Mouse (Mus musculus) heart, adult 2 months (tissue): ENCODE results near the gene Lyrm2. TPM values are rescaled to one million over a fixed set of nuclear protein-coding genes. Genes with fewer than 3 reads are reported as not detected.

Experiments
- DNase-seq, 2 experiments: peaks; one replicate each; pipeline ENCODE4 v3.0.0; 2021
- H3K27ac ChIP-seq: fragments of 200-600 bp; 2 replicates; pipeline ENCODE4 v1.8.1; 2022
- H3K27me3 ChIP-seq: fragments of 200-500 bp; 2 replicates; pipeline ENCODE4 v1.6.1; 2012; ENCODE audit warnings: mild to moderate bottlenecking, low read length, inconsistent platforms, mixed read lengths; ENCODE audit not compliant: control insufficient read depth, insufficient read depth
- H3K36me3 ChIP-seq: fragments of 200-500 bp; 2 replicates; pipeline ENCODE4 v1.6.1; 2012; ENCODE audit warnings: low read length, inconsistent platforms; ENCODE audit not compliant: control insufficient read depth, insufficient read depth
- H3K4me1 ChIP-seq: fragments of 200-500 bp; 2 replicates; pipeline ENCODE4 v1.6.1; 2011; ENCODE audit warnings: low read length; ENCODE audit not compliant: control insufficient read depth, insufficient read depth
- H3K4me3 ChIP-seq: fragments of 200-600 bp; 2 replicates; pipeline ENCODE4 v1.8.1; 2022
- H3K79me2 ChIP-seq: fragments of 200-500 bp; replicated peaks from 2 replicates; pipeline ENCODE4 v1.6.1; 2012; ENCODE audit warnings: mild to moderate bottlenecking, inconsistent platforms, low read length, moderate library complexity, mixed read lengths; ENCODE audit not compliant: control insufficient read depth, insufficient read depth
- H3K9ac ChIP-seq: fragments of 200-500 bp; 2 replicates; pipeline ENCODE4 v1.6.1; 2012; ENCODE audit warnings: low read depth, mild to moderate bottlenecking, control low read depth, inconsistent platforms, low read length, mixed read lengths
- CTCF ChIP-seq: fragments of 200-600 bp; IDR thresholded peaks from 2 replicates; pipeline ENCODE4 v1.8.1; 2022; ENCODE audit warnings: antibody characterized with exemption, mild to moderate bottlenecking, moderate library complexity
- EP300 ChIP-seq: fragments of 200-500 bp; IDR thresholded peaks from 2 replicates; pipeline ENCODE4 v1.6.1; 2011; ENCODE audit warnings: low read depth, low read length, control low read depth; ENCODE audit not compliant: insufficient read depth
- POLR2A ChIP-seq: fragments of 200-500 bp; IDR thresholded peaks from 2 replicates; pipeline ENCODE4 v1.6.1; 2011; ENCODE audit warnings: mild to moderate bottlenecking, low read depth, low read length, control low read depth; ENCODE audit not compliant: insufficient read depth
- WGBS: fragments of 180-500 bp; shearing (Covaris S2); methylation state at CpG from one replicate; pipeline ENCODE4 v1.1.7; 2018; 5-methylcytosine and 5-hydroxymethylcytosine counted together
- intact Hi-C: fragments of 180-260 bp; cut with DNase I; formaldehyde crosslinking; loops from one replicate; pipeline ENCODE4 v1.15.1; 2025
- polyA plus RNA-seq: library from polyadenylated mRNA; depleted of rRNA; stranded (reverse); fragments of >200 nt; gene quantifications from 2 replicates; pipeline ENCODE4 v1.2.3, GENCODE M21; 2012; rRNA removed
- total RNA-seq, 2 experiments: library from RNA; stranded (reverse); gene quantifications; 2 replicates each; pipeline ENCODE4 v1.2.3; 2021

Gene Lyrm2
- total and polyA plus RNA-seq, 3 experiments, result 16.1 to 34.4 (median 34.4) TPM

DNA sequence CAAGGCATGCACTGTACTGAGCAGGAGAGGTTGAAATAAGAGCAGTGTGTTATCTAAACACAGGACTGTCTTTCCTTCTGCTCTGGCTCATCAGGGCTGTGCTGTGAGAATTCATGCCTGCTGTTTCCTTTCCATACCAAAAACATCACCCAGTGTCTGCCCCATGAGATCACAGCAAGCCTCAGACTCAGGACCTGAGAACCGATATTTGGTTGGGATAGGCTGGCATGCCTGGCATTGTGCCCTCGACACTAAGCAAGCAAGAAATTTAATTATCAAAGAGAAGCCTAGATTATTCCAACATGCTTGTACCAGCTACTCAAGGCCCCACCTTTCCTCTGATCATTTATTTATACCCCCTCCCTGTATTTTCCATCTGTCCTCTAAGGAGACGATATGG lies 34.5 kb downstream of the Lyrm2 start:
- WGBS, result 56% methylated on average over 3 of the region's 3 CpGs
- DNase-seq, result no peak
- Histone ChIP-seq H3K4me3 (no peak overlapping the region), H3K27me3 (no peaks in the 10 kb centered on the region), H3K79me2 (no peaks in the 10 kb centered on the region), H3K36me3 (no peaks in the 10 kb centered on the region), H3K27ac (no peak overlapping the region), H3K9ac (no peak overlapping the region), H3K4me1 (no peaks in the 10 kb centered on the region)
- intact Hi-C loops, result no loop called here
- TF ChIP-seq POLR2A (no peak), EP300 (no peak), CTCF (no peak)

DNA sequence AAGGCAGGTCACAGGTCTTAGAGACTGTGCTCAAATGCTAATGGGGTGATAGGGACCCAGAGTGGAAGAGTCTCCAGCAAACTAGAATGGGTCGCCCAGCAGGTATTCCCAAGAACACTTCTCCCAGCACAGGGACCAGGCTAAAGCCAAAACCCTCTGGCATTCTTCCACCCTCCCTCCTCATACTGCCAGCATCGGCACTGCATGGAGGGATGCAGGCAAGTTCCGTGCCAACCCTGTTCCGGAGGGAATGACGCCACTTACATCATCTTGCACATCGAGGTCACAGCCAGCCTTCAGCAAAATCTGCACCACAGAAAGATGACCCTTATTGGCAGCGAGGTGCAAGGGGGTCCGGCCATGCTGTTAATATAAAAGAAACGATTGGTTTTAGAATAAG lies 36.0 kb downstream of the Lyrm2 start:
- DNase-seq, result no peak
- H3K36me3 ChIP-seq, result no peaks in the 10 kb centered on the region
- no peak overlapping the region for H3K4me3 ChIP-seq
- no peak for TF ChIP-seq CTCF
- TF ChIP-seq EP300, result no peak
- 88% methylated on average over 9 of the region's 9 CpGs for WGBS
- H3K9ac ChIP-seq, result no peak overlapping the region
- intact Hi-C loops, result no loop called here
- no peaks in the 10 kb centered on the region for H3K4me1 ChIP-seq
- H3K79me2 ChIP-seq, result no peaks in the 10 kb centered on the region
- H3K27ac ChIP-seq, result no peak overlapping the region
- no peaks in the 10 kb centered on the region for H3K27me3 ChIP-seq

DNA sequence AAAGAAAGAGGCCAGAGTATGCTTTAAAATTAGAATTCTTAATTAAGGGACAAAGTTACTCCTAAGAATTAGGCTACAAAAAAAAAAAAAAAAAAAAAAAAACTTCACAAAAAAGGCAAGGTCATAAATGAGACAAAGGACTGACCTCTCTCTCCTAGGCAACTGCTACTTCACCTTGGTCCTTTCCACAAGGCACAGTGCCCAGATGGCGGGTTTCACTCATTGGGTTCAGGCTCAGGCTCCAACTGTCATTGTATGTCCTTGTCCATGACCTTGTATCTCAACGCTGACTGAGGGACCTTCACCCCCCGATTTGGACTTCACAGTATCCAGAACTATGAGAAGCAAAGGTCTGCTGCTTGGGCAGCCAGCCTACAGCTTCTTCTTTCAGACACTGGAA lies 38.3 kb downstream of the Lyrm2 start:
- H3K27ac ChIP-seq, result no peak overlapping the region
- no peaks in the 10 kb centered on the region for H3K27me3 ChIP-seq
- H3K79me2 ChIP-seq, result no peaks in the 10 kb centered on the region
- no peak for TF ChIP-seq EP300
- TF ChIP-seq POLR2A, result no peak
- no peak for TF ChIP-seq CTCF
- H3K4me1 ChIP-seq, result no peaks in the 10 kb centered on the region
- no peak overlapping the region for H3K9ac ChIP-seq
- no peaks in the 10 kb centered on the region for H3K36me3 ChIP-seq
- H3K4me3 ChIP-seq, result no peak overlapping the region
- 91% methylated on average over 3 of the region's 3 CpGs for WGBS
- DNase-seq, result no peak
- intact Hi-C loops, result no loop called here

Other genes with a start within 250 kb of the Lyrm2 start
- not detected for gene Gja10, start 197.5 kb upstream of the Lyrm2 start, total RNA-seq
- gene Gja10, start 197.5 kb upstream of the Lyrm2 start, polyA plus RNA-seq, result not detected in 2 replicates
- gene Casp8ap2, start 184.8 kb upstream of the Lyrm2 start, total RNA-seq, result 1 to 10 TPM; 4.9 to 6.7 TPM
- gene Casp8ap2, start 184.8 kb upstream of the Lyrm2 start, polyA plus RNA-seq, result 2.5 and 4.2 TPM in 2 replicates
- gene Mdn1, start 143.1 kb upstream of the Lyrm2 start, total RNA-seq, result 1 to 10 TPM; 8.7 to 8.8 TPM
- gene Mdn1, start 143.1 kb upstream of the Lyrm2 start, polyA plus RNA-seq, result 4.9 and 6.4 TPM in 2 replicates
- 1 to 10 TPM; 4.1 to 4.9 TPM for gene Ankrd6, start 150.6 kb downstream of the Lyrm2 start, total RNA-seq
- 1.1 TPM in 2 replicates for gene Ankrd6, start 150.6 kb downstream of the Lyrm2 start, polyA plus RNA-seq
- gene Rragd, start 182.8 kb downstream of the Lyrm2 start, total RNA-seq, result 100 to 1,000 TPM in 1 of 2 experiments, 10 to 100 TPM in 1; 81.2 to 101 TPM
- gene Rragd, start 182.8 kb downstream of the Lyrm2 start, polyA plus RNA-seq, result 30.5 and 57.6 TPM in 2 replicates
- 10 to 100 TPM; 40.8 to 41.9 TPM for gene Ube2j1, start 231.2 kb downstream of the Lyrm2 start, total RNA-seq
- 14.1 and 20.1 TPM in 2 replicates for gene Ube2j1, start 231.2 kb downstream of the Lyrm2 start, polyA plus RNA-seq